ENCODE assay signal across 8 mouse cellular contexts in the genomic region with DNA sequence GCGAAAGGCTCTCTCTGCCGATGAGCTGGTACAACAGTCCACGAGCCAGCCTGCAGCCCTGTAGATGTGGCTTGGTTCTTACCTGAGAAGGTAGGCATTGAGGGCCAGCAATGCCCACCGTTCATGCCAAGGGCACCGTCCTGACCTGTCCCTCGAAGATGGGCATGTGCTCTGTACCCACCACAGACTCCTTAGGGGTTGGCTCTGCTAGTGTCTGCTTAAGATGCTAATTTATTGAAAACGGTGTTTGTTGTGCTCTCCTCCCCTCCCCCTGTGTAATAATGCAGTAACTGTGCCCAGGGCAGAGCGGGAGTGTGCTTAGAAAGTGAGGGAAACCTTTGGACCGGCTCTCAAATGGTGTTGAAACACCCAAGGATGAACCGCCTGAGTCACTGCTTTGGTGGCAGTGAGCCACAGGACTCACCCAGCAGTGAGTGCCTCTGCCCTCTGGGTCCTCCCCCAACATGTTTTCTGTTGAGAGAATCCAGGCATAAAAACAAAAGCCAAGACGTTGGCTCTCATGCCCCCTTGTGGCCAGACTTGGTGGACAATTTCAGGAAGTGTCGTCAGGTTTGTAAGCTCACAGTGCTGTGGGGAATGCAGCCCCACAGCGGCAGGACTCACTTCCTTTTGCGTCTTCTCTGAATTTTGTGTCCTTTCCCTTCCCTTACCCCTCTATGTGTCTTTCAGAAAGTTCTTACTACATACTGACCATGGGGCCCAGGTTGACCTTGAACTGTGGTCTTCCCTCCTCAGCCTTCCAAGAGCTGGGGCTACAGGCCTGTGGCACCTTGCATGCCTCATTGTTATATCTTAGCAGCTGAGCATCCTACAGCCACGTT.
DNase-seq lines count a peak whose midpoint lies in the region; ATAC-seq lines count a peak whose summit lies in the region.

No protein-coding gene starts in this region.

- 0 out of 2 replicates have a peak, but pooled peaks cover 3% of the 10 kb centered on the region for H3K9me3 ChIP-seq in hindbrain, embryonic 12.5 days (replicated peaks)

- H3K9ac ChIP-seq in hindbrain, embryonic 12.5 days: peak overlapping the region; percentile 18; the same call in 1 of the 2 replicates

- ATAC-seq in hindbrain, embryonic 12.5 days (ENCODE audit: low FRiP score): peak; percentile 81

- H3K27me3 ChIP-seq in hindbrain, embryonic 12.5 days: no peaks in the 10 kb centered on the region

- WGBS in hindbrain, embryonic 12.5 days: 35% methylated on average over 15 of the region's 15 CpGs

- no peaks in the 10 kb centered on the region for H3K36me3 ChIP-seq in hindbrain, embryonic 12.5 days

- H3K4me1 ChIP-seq in hindbrain, embryonic 12.5 days: peaks cover 6% of the 10 kb centered on the region

- peak; percentile 91 for DNase-seq in MN1 (ENCODE audit: low spot score)
- DNase-seq in cerebellum, adult 9-10 months: peak; percentile 95
- DNase-seq in frontal cortex, postnatal 10 days (ENCODE audit: low spot score in 2 of 2): peak; percentile 77 to 88
- DNase-seq in layer of hippocampus, postnatal 14 days (ENCODE audit: low spot score in 2 of 2): peak; percentile 88 to 94
- DNase-seq in lung, postnatal 14 days: peak; percentile 96
- peak; percentile 58 for DNase-seq in retina, adult 2 months (ENCODE audit: low read depth, low spot score)
- peak; percentile 92 to 94 for DNase-seq in thymus, postnatal 36 days

- no peak overlapping the region for H3K4me3 ChIP-seq in hindbrain, embryonic 12.5 days

- H3K4me2 ChIP-seq in hindbrain, embryonic 12.5 days (replicated peaks): peak overlapping the region; percentile 26; the same call in 1 of the 2 replicates

- no peak overlapping the region for H3K27ac ChIP-seq in hindbrain, embryonic 12.5 days
